Mouse (Mus musculus) Patski (cell line): Measurements from ENCODE around the gene Tmem26. TPM values are rescaled to one million over a fixed set of nuclear protein-coding genes. Genes with fewer than 3 reads are reported as not detected.
"Not testable (repeated sequence)": the region's sequence is repeated elsewhere in the genome, so short reads cannot be mapped to it uniquely, and the experiment has no call there.

Experiments used
- ATAC-seq: fragments of 100-300 bp; one replicate; pipeline ENCODE4 v1.8.0; 2021
- CTCF ChIA-PET: fragments of 350-600 bp; sonication (Branson Sonifier 250); formaldehyde crosslinking; loops from one replicate; lab custom pipeline; 2022; ENCODE audit warnings: inconsistent platforms; lab: Charles Lee
- POLR2A ChIA-PET: fragments of 350-600 bp; sonication (Branson Sonifier 250); formaldehyde crosslinking; loops from one replicate; lab custom pipeline; 2022; ENCODE audit warnings: antibody characterized with exemption, inconsistent platforms; lab: Charles Lee
- DNase-seq: peaks from one replicate; pipeline ENCODE4 v3.0.0-alpha.2; 2011; ENCODE audit warnings: low read depth, low spot score
- H3K27me3 ChIP-seq: fragments of 371-371 bp; one replicate; pipeline ENCODE4 v1.5.1; 2021
- CTCF ChIP-seq: fragments of 100-300 bp; IDR thresholded peaks from one replicate; pipeline ENCODE4 v1.5.1; 2021
- in situ Hi-C: fragments of 300-500 bp; cut with MboI; formaldehyde crosslinking; loops from 3 replicates; pipeline ENCODE4 v1.11.1; 2018; ENCODE audit warnings: low pct_unique_long_range_greater_than_20kb, mixed read lengths
- polyA plus RNA-seq: library from polyadenylated mRNA; unstranded; gene quantifications from one replicate; pipeline ENCODE4 v1.2.3, GENCODE M21; 2021

Tmem26 gene
- polyA plus RNA-seq, 1 experiment from 2014 or later = not detected

- DNase-seq = no peak
- no peak for TF ChIP-seq CTCF
- ChIA-PET POLR2A (interaction anchor here (0.6 kb wide), 1 partner anchor 356 kb away, joined by 3 read pairs; no protein-coding TSS in a partner anchor), CTCF (no interaction called here)
- in situ Hi-C loops = no loop called here
- no peaks in the 10 kb centered on the region for H3K27me3 ChIP-seq
- no peak for ATAC-seq
Measured at GRCm38 (mm10) chr10:68712926-68713325, 10.5 kb upstream of the Tmem26 start.

- ChIA-PET POLR2A (no interaction called here), CTCF (no interaction called here)
- no peaks in the 10 kb centered on the region for H3K27me3 ChIP-seq
- TF ChIP-seq CTCF = no peak
- in situ Hi-C loops = no loop called here
- no peak for DNase-seq
- ATAC-seq = no peak
Measured at GRCm38 (mm10) chr10:68714302-68714701, 9.1 kb upstream of the Tmem26 start.

GRCm38 (mm10) chr10:68715396-68715795 is 8.1 kb upstream of the Tmem26 start:
- in situ Hi-C loops = no loop called here
- DNase-seq (no peak), ATAC-seq (no peak)
- TF ChIP-seq CTCF = no peak
- H3K27me3 ChIP-seq = no peaks in the 10 kb centered on the region
- CTCF ChIA-PET = no interaction called here
- POLR2A ChIA-PET = no interaction called here

- no peak for TF ChIP-seq CTCF
- ATAC-seq = no peak
- in situ Hi-C loops = no loop called here
Measured at GRCm38 (mm10) chr10:68718375-68718774, 5.1 kb upstream of the Tmem26 start.

DNA sequence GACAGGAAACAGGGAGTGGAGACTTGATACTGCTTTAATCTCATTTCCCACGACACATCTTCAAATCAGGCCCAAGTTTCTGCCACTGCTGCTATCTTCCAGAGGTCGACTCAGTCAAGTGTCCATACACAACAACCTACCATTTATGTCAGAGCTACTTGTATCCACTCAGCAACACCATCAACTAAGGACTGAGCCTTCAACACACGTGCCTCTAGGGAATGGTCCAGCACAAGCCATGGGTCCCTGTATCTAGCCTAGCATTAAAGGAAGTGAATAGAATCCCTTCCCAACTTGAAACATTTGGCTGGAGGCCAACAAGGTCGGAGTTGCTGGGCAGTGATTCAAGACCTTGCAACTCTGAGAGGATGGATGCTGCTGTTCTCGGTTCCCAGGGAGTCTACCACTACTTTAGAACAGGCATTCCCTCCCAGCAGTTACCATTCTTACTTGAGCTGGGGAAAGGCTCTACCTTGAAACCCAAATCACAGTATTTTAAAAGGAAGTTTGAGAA is 2.5 kb upstream of the Tmem26 start:
- in situ Hi-C loops = no loop called here
- ChIA-PET POLR2A (no interaction called here), CTCF (interaction anchor here (1.5 kb wide), 1 partner anchor 19 kb away, joined by 3 read pairs; no protein-coding TSS in a partner anchor)
- no peak for ATAC-seq
- no peaks in the 10 kb centered on the region for H3K27me3 ChIP-seq
- DNase-seq = no peak
- TF ChIP-seq CTCF = no peak

More at GRCm38 (mm10) chr10:68718375-68718774, 5.1 kb upstream of the Tmem26 start:
- CTCF ChIA-PET = no interaction called here
- DNase-seq = no peak
- H3K27me3 ChIP-seq = no peaks in the 10 kb centered on the region
- POLR2A ChIA-PET = no interaction called here

- ATAC-seq = no peak
- ChIA-PET CTCF (interaction anchor here (1.6 kb wide), 1 partner anchor 30 kb away, joined by 3 read pairs; no protein-coding TSS in a partner anchor), POLR2A (no interaction called here)
- DNase-seq = no peak
- in situ Hi-C loops = no loop called here
- peaks cover 3% of the 10 kb centered on the region for H3K27me3 ChIP-seq
- no peak for TF ChIP-seq CTCF
Measured at GRCm38 (mm10) chr10:68723015-68723414, 431 bp upstream of the Tmem26 start.

- in situ Hi-C loops = no loop called here
- DNase-seq (no peak), ATAC-seq (no peak)
- POLR2A ChIA-PET = no interaction called here
- CTCF ChIA-PET = no interaction called here
- no peak for TF ChIP-seq CTCF
- peaks cover 6% of the 10 kb centered on the region for H3K27me3 ChIP-seq
Measured at GRCm38 (mm10) chr10:68724361-68724720, 895 bp downstream of the Tmem26 start.

DNA sequence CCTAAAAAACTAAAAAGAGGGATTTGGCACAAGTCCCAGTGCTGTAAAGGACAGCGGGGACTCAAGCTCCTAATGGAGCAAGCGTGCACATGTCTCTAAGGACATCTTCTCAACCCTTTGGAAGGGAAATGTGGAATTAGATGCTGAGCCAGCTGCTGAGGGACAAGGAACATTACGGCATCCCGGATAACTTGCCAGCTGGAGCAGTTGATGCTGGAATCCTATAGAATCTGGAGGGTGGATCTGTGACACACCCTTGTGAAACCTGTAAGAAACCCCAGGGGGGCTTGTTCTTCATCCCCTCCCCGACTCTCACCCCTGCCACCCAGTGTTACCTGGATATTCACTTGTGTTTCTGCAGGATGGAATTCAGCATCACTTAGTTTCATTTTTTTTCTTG is 4.0 kb downstream of the Tmem26 start:
- TF ChIP-seq CTCF = no peak
- DNase-seq (no peak), ATAC-seq (no peak)
- H3K27me3 ChIP-seq = peaks cover 6% of the 10 kb centered on the region
- in situ Hi-C loops = no loop called here
- CTCF ChIA-PET = no interaction called here
- POLR2A ChIA-PET = no interaction called here

GRCm38 (mm10) chr10:68735621-68736020 is 12.2 kb downstream of the Tmem26 start:
- POLR2A ChIA-PET = no interaction called here
- no peak for TF ChIP-seq CTCF
- no peak for ATAC-seq
- peaks cover 4% of the 10 kb centered on the region for H3K27me3 ChIP-seq
- no peak for DNase-seq
- CTCF ChIA-PET = no interaction called here
- in situ Hi-C loops = no loop called here

GRCm38 (mm10) chr10:68737391-68737790 is 13.9 kb downstream of the Tmem26 start:
- DNase-seq (no peak), ATAC-seq (no peak)
- peaks cover 4% of the 10 kb centered on the region for H3K27me3 ChIP-seq
- ChIA-PET CTCF (no interaction called here), POLR2A (no interaction called here)
- no peak for TF ChIP-seq CTCF
- in situ Hi-C loops = no loop called here

DNA sequence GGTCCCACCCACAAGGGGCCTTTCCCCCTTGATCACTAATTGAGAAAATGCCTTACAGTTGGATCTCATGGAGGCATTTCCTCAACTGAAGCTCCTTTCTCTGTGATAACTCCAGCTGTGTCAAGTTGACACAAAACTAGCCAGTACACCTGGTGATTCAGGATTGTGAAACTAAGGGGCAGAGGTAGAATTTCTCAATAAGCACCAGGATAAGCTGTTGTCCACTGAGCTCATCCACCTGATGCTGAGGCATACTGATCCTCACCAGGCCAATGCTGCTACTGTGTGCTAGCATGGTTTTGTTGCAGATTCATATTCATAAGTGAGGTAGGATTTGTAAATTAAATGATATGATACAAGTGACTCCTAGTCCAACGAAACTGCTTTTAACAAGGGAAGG is 15.5 kb downstream of the Tmem26 start:
- DNase-seq, ATAC-seq, H3K27me3 ChIP-seq, POLR2A ChIA-PET, in situ Hi-C loops: not testable (repeated sequence)
- CTCF ChIA-PET = interaction anchor here (1.4 kb wide), 1 partner anchor 13 kb away, joined by 3 read pairs; no protein-coding TSS in a partner anchor

DNA sequence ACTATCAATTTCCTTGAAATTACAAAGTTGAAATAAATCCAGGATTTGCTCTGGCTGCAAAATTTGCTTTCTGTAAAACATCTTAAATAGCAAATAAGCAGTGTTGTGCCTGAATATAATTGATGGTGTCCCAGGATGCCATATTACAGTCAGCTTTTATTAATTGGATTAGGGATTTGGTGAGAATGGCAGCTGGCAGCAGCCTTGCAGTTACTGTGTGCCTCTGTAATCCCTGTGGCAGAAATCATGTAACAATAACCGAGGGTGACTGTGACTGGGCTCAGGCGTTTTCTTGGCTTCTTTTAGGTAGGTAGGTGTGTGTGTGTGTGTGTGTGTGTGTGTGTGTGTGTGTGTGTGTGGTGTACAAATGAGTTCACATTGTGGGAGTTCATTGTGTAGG is 16.8 kb downstream of the Tmem26 start:
- CTCF ChIA-PET = interaction anchor here (1.4 kb wide), 1 partner anchor 15 kb away, joined by 3 read pairs; no protein-coding TSS in a partner anchor
- no peak for ATAC-seq
- POLR2A ChIA-PET = no interaction called here

More for the DNA sequence above, 16.8 kb downstream of the Tmem26 start:
- in situ Hi-C loops = no loop called here
- no peak for TF ChIP-seq CTCF
- DNase-seq = no peak
- H3K27me3 ChIP-seq = no peaks in the 10 kb centered on the region
